Mouse (Mus musculus) stomach, postnatal 0 days (tissue): ENCODE results near the gene Gm10181. TPM values are rescaled to one million over a fixed set of nuclear protein-coding genes. Genes with fewer than 3 reads are reported as not detected.

Experiments
- ATAC-seq: fragments of 200-750 bp; cut with Nextera tagmentation; 2 replicates; pipeline ENCODE4 v1.8.0; 2017; ENCODE audit not compliant: low FRiP score, low TSS enrichment
- DNase-seq: peaks from one replicate; pipeline ENCODE4 v3.0.0-alpha.2; 2016; ENCODE audit warnings: low spot score
- H3K27ac ChIP-seq: fragments of 300-500 bp; sonication (generic); replicated peaks from 2 replicates; pipeline ENCODE4 v1.5.1; 2014; ENCODE audit warnings: mild to moderate bottlenecking, control low read depth
- H3K27me3 ChIP-seq: fragments of 300-500 bp; sonication (generic); 2 replicates; pipeline ENCODE4 v1.6.1; 2014; ENCODE audit warnings: low read length; ENCODE audit not compliant: control insufficient read depth, insufficient read depth
- H3K36me3 ChIP-seq: fragments of 300-500 bp; sonication (generic); 2 replicates; pipeline ENCODE4 v1.6.1; 2014; ENCODE audit warnings: low read length, mixed read lengths; ENCODE audit not compliant: control insufficient read depth, insufficient read depth
- H3K4me1 ChIP-seq: fragments of 300-500 bp; sonication (generic); replicated peaks from 2 replicates; pipeline ENCODE4 v1.6.1; 2014; ENCODE audit warnings: antibody characterized with exemption; ENCODE audit not compliant: control insufficient read depth, insufficient read depth
- H3K4me2 ChIP-seq: fragments of 300-500 bp; sonication (generic); replicated peaks from 2 replicates; pipeline ENCODE4 v1.6.1; 2014; ENCODE audit warnings: low read depth, mild to moderate bottlenecking, control low read depth, moderate library complexity
- H3K4me3 ChIP-seq: fragments of 300-500 bp; sonication (generic); 2 replicates; pipeline ENCODE4 v1.5.1; 2014; ENCODE audit warnings: low read depth, low read length, control low read depth
- H3K9ac ChIP-seq: fragments of 300-500 bp; sonication (generic); 2 replicates; pipeline ENCODE4 v1.6.1; 2014; ENCODE audit warnings: mild to moderate bottlenecking, low read length, control low read depth, mixed read lengths
- H3K9me3 ChIP-seq: fragments of 300-500 bp; sonication (generic); 2 replicates; pipeline ENCODE4 v1.6.1; 2016; ENCODE audit warnings: low read length; ENCODE audit not compliant: control insufficient read depth
- CTCF ChIP-seq: IDR thresholded peaks from 2 replicates; pipeline ENCODE4 v1.5.1; 2016; ENCODE audit warnings: antibody characterized with exemption, low read depth, mild to moderate bottlenecking, moderate library complexity
- EP300 ChIP-seq: optimal IDR thresholded peaks from 2 replicates; pipeline ENCODE3; 2016; ENCODE audit warnings: antibody characterized with exemption
- WGBS: fragments of 180-500 bp; shearing (Covaris S2); extraction: QIAGEN DNeasy Blood & Tissue Kit; methylation state at CpG from one replicate; pipeline ENCODE4 v1.1.7; 2014; 5-methylcytosine and 5-hydroxymethylcytosine counted together
- polyA plus RNA-seq: library from polyadenylated mRNA; unstranded; fragments of >200 nt; fragmentation: Nextera tagmentation; extraction: Ambion mirVana; gene quantifications from 2 replicates; pipeline ENCODE4 v1.2.1, GENCODE M21; 2015

The Gm10181 gene
- polyA plus RNA-seq, 1 experiment from 2014 or later: not detected

GRCm38 (mm10) chr9:25051901-25052300, 37.3 kb upstream of the Gm10181 start:
- ATAC-seq (no peak), DNase-seq (no peak)
- H3K9me3 ChIP-seq: no peaks in the 10 kb centered on the region
- H3K27me3 ChIP-seq: no peaks in the 10 kb centered on the region
- TF ChIP-seq CTCF (no peak), EP300 (no peak)
- no peaks in the 10 kb centered on the region for H3K36me3 ChIP-seq
- WGBS: 69% methylated on average over 4 of the region's 4 CpGs
- H3K4me1 ChIP-seq: no peaks in the 10 kb centered on the region
- no peak overlapping the region for H3K4me3 ChIP-seq
- H3K9ac ChIP-seq: no peak overlapping the region
- H3K27ac ChIP-seq: no peak overlapping the region
- H3K4me2 ChIP-seq: no peak overlapping the region

GRCm38 (mm10) chr9:25055650-25056376, 33.4 kb upstream of the Gm10181 start:
- Histone ChIP-seq H3K4me1 (no peaks in the 10 kb centered on the region), H3K27ac (no peak overlapping the region), H3K27me3 (no peaks in the 10 kb centered on the region), H3K4me3 (no peak overlapping the region), H3K36me3 (no peaks in the 10 kb centered on the region), H3K4me2 (no peak overlapping the region), H3K9me3 (no peaks in the 10 kb centered on the region), H3K9ac (no peak overlapping the region)
- ATAC-seq: no peak
- DNase-seq: no peak
- TF ChIP-seq CTCF: no peak
- TF ChIP-seq EP300: no peak

- TF ChIP-seq EP300 (no peak), CTCF (no peak)
These were observed 30.5 kb upstream of the Gm10181 start for GRCm38 (mm10) chr9:25058726-25059125.

GRCm38 (mm10) chr9:25072666-25073065, 16.6 kb upstream of the Gm10181 start:
- TF ChIP-seq EP300 (no peak), CTCF (no peak)
- Histone ChIP-seq H3K27ac (no peak overlapping the region), H3K4me1 (no peaks in the 10 kb centered on the region), H3K36me3 (no peaks in the 10 kb centered on the region), H3K9ac (no peak overlapping the region), H3K9me3 (no peaks in the 10 kb centered on the region), H3K27me3 (no peaks in the 10 kb centered on the region), H3K4me2 (no peak overlapping the region), H3K4me3 (no peak overlapping the region)
- DNase-seq (no peak), ATAC-seq (no peak)
- WGBS: 86% methylated on average over 1 of the region's 1 CpGs

More at GRCm38 (mm10) chr9:25058726-25059125, 30.5 kb upstream of the Gm10181 start:
- H3K36me3 ChIP-seq: no peaks in the 10 kb centered on the region
- no peak overlapping the region for H3K4me2 ChIP-seq
- no peak overlapping the region for H3K4me3 ChIP-seq
- no peaks in the 10 kb centered on the region for H3K4me1 ChIP-seq
- 62% methylated on average over 2 of the region's 3 CpGs for WGBS
- ATAC-seq: no peak
- H3K9ac ChIP-seq: no peak overlapping the region
- H3K27ac ChIP-seq: no peak overlapping the region
- H3K9me3 ChIP-seq: no peaks in the 10 kb centered on the region
- H3K27me3 ChIP-seq: no peaks in the 10 kb centered on the region
- DNase-seq: no peak

- H3K36me3 ChIP-seq: no peaks in the 10 kb centered on the region
- ATAC-seq (no peak), DNase-seq (no peak)
- WGBS: 35% methylated on average over 3 of the region's 3 CpGs
- no peak overlapping the region for H3K4me2 ChIP-seq
- no peak overlapping the region for H3K9ac ChIP-seq
- no peaks in the 10 kb centered on the region for H3K9me3 ChIP-seq
- 0 out of 2 replicates have a peak overlapping the region, but pooled peaks have one; percentile 2 for H3K27ac ChIP-seq
- H3K27me3 ChIP-seq: no peaks in the 10 kb centered on the region
- no peak for TF ChIP-seq EP300
- no peak for TF ChIP-seq CTCF
- H3K4me1 ChIP-seq: no peaks in the 10 kb centered on the region
- no peak overlapping the region for H3K4me3 ChIP-seq
These were observed 13.2 kb upstream of the Gm10181 start for GRCm38 (mm10) chr9:25075977-25076376.

GRCm38 (mm10) chr9:25076505-25076904, 12.7 kb upstream of the Gm10181 start:
- ATAC-seq: no peak
- 55% methylated on average over 1 of the region's 1 CpGs for WGBS
- TF ChIP-seq EP300: no peak
- no peak for TF ChIP-seq CTCF
- Histone ChIP-seq H3K9me3 (no peaks in the 10 kb centered on the region), H3K9ac (no peak overlapping the region), H3K4me1 (no peaks in the 10 kb centered on the region), H3K4me3 (no peak overlapping the region), H3K36me3 (no peaks in the 10 kb centered on the region), H3K27ac (no peak overlapping the region), H3K4me2 (no peak overlapping the region), H3K27me3 (no peaks in the 10 kb centered on the region)
- no peak for DNase-seq
